Mouse (Mus musculus) limb, embryonic 10.5 days (tissue): ENCODE results near the gene Kirrel2. TPM values are rescaled to one million over a fixed set of nuclear protein-coding genes. Genes with fewer than 3 reads are reported as not detected.
"Not testable (repeated sequence)": the region's sequence is repeated elsewhere in the genome, so short reads cannot be mapped to it uniquely, and the experiment has no call there.

ENCODE experiments used
- DNase-seq: peaks from one replicate; pipeline ENCODE4 v3.0.0-alpha.2; 2017; ENCODE audit warnings: low spot score
- H3K27ac ChIP-seq: fragments of 300-500 bp; sonication (generic); 2 replicates; pipeline ENCODE4 v1.5.1; 2016; ENCODE audit warnings: mild to moderate bottlenecking
- H3K27me3 ChIP-seq: fragments of 300-500 bp; sonication (generic); 2 replicates; pipeline ENCODE4 v1.6.1; 2016; ENCODE audit warnings: low read depth, mild to moderate bottlenecking; ENCODE audit not compliant: poor library complexity, severe bottlenecking
- H3K36me3 ChIP-seq: fragments of 300-500 bp; sonication (generic); 2 replicates; pipeline ENCODE4 v1.6.1; 2016; ENCODE audit warnings: mild to moderate bottlenecking, moderate library complexity
- H3K4me1 ChIP-seq: fragments of 300-500 bp; sonication (generic); 2 replicates; pipeline ENCODE4 v1.6.1; 2016
- H3K4me3 ChIP-seq: fragments of 300-500 bp; sonication (generic); 2 replicates; pipeline ENCODE4 v1.5.1; 2016; ENCODE audit warnings: mild to moderate bottlenecking, moderate library complexity
- H3K9me3 ChIP-seq: fragments of 300-500 bp; sonication (generic); replicated peaks from 2 replicates; pipeline ENCODE4 v1.6.1; 2016; ENCODE audit warnings: mild to moderate bottlenecking
- WGBS: fragments of 180-500 bp; shearing (Covaris S2); methylation state at CpG from one replicate; pipeline ENCODE4 v1.1.7; 2016; 5-methylcytosine and 5-hydroxymethylcytosine counted together
- polyA plus RNA-seq: library from polyadenylated mRNA; unstranded; fragments of >200 nt; fragmentation: Nextera tagmentation; extraction: Ambion mirVana; gene quantifications from 2 replicates; pipeline ENCODE4 v1.2.1, GENCODE M21; 2016

Kirrel2 gene
- not detected in 2 replicates for polyA plus RNA-seq

GRCm38 (mm10) chr7:30457629-30458330, at the start of gene Kirrel2, which contains the start of gene Nphs1:
Gene Kirrel2, minus strand, starts transcription at chr7:30457690.
Gene Nphs1, plus strand, starts transcription at chr7:30458315.
- Histone ChIP-seq H3K4me1 (peaks cover 21% of the 10 kb centered on the region), H3K27me3 (peaks cover 100% of the 10 kb centered on the region), H3K9me3 (no peaks in the 10 kb centered on the region), H3K36me3 (no peaks in the 10 kb centered on the region), H3K27ac (no peak within 1 kb of the TSS), H3K4me3 (no peak within 1 kb of the TSS; the same call in 1 of the 2 replicates)
- 4% methylated on average over 16 of the region's 16 CpGs for WGBS
- DNase-seq, result no peak

GRCm38 (mm10) chr7:30501159-30501558, 43.7 kb upstream of the Kirrel2 start:
- H3K9me3 ChIP-seq, H3K4me1 ChIP-seq, DNase-seq, H3K4me3 ChIP-seq, H3K27ac ChIP-seq, H3K27me3 ChIP-seq, H3K36me3 ChIP-seq: not testable (repeated sequence)
- WGBS, result 80% methylated on average over 5 of the region's 5 CpGs

DNA sequence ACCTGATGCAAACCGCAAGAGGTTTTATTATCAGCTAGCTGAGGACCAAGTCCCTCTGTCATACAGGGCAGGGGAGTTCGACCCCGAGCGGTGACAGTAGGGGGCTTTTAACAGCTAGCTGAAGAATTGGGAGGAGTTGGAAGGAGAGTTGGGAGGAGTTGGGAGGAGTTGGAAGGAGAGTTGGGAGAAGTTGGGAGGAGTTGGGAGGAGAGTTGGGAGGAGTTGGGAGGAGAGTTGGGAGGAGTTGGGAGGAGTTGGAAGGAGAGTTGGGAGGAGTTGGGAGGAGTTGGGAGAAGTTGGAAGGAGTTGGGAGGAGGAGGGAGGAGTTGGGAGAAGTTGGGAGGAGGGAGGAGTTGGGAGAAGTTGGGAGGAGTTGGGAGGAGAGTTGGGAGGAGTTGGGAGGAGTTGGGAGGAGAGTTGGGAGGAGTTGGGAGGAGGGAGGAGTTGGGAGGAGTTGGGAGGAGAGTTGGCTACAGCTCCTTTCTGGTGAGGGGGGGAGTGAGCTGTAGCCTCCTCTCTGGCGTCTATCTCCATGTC, 38.1 kb upstream of the Kirrel2 start:
- not testable (repeated sequence) for H3K27ac ChIP-seq, H3K4me1 ChIP-seq, H3K4me3 ChIP-seq, H3K36me3 ChIP-seq, DNase-seq, H3K9me3 ChIP-seq
- WGBS, result 65% methylated on average over 5 of the region's 5 CpGs
- H3K27me3 ChIP-seq, result peaks cover 11% of the 10 kb centered on the region; the same call in 1 of the 2 replicates

DNA sequence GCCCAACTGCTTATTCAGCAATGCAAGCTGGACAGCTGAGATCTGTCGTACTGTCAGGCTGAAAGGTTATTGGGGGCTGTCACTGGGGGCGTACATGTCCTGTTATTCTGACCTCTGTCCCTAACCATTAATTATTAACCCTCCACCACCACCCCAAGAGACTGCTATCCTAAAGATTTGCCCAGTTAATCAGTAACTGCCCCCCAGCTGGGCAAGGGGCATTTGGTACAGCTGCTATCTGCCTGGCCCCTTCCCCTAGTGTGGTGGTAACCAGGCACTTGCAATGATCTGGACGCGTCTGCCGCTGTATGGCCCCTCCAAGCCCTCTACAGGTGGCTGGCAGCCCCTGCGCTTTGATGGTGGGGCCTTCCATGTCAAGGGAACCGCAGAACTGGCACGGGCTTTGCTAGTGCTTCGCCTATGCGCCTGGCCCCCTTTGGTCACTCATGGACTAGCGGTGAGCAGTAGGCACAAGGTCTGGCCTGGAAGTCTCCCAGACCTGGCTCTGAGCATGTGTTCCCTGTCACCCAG, 36.0 kb upstream of the Kirrel2 start, which contains the start of gene Prodh2:
Gene Prodh2, plus strand, starts transcription at position 222 of the 531 bp plus-strand sequence.
- no peaks in the 10 kb centered on the region for H3K9me3 ChIP-seq
- H3K4me1 ChIP-seq, result no peaks in the 10 kb centered on the region
- DNase-seq, result peak; percentile 24
- WGBS, result 63% methylated on average over 11 of the region's 11 CpGs
- H3K4me3 ChIP-seq, result no peak within 1 kb of the TSS
- H3K27me3 ChIP-seq, result peaks cover 14% of the 10 kb centered on the region; the same call in 1 of the 2 replicates
- H3K27ac ChIP-seq, result no peak within 1 kb of the TSS
- no peaks in the 10 kb centered on the region for H3K36me3 ChIP-seq

GRCm38 (mm10) chr7:30492765-30493164, 35.3 kb upstream of the Kirrel2 start:
- DNase-seq, result peak; percentile 80
- 21% methylated on average over 4 of the region's 4 CpGs for WGBS
- Histone ChIP-seq H3K36me3 (no peaks in the 10 kb centered on the region), H3K9me3 (no peaks in the 10 kb centered on the region), H3K4me3 (no peak overlapping the region), H3K27ac (no peak overlapping the region), H3K4me1 (no peaks in the 10 kb centered on the region), H3K27me3 (peaks cover 14% of the 10 kb centered on the region; the same call in 1 of the 2 replicates)

DNA sequence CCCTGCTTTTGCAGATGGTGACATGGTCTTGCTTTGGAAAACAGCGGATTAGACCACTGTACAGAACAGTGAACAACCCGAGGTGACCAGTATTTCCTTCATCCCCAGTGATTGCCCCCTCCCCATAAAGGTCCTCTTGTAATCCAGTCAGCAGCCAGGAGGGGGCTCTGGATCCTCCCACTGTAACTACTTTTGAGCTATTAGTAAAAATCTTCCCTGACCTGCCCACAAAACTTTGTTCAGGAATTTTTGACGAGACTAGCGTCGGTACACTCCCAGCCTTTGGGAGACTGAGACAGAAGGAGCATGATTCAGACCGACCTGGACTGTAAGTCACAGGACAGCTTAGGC, 33.4 kb upstream of the Kirrel2 start:
- Histone ChIP-seq H3K4me3 (no peak overlapping the region), H3K27ac (no peak overlapping the region), H3K27me3 (peaks cover 14% of the 10 kb centered on the region; the same call in 1 of the 2 replicates), H3K9me3 (no peaks in the 10 kb centered on the region), H3K4me1 (no peaks in the 10 kb centered on the region), H3K36me3 (no peaks in the 10 kb centered on the region)
- DNase-seq, result no peak
- 19% methylated on average over 6 of the region's 6 CpGs for WGBS

DNA sequence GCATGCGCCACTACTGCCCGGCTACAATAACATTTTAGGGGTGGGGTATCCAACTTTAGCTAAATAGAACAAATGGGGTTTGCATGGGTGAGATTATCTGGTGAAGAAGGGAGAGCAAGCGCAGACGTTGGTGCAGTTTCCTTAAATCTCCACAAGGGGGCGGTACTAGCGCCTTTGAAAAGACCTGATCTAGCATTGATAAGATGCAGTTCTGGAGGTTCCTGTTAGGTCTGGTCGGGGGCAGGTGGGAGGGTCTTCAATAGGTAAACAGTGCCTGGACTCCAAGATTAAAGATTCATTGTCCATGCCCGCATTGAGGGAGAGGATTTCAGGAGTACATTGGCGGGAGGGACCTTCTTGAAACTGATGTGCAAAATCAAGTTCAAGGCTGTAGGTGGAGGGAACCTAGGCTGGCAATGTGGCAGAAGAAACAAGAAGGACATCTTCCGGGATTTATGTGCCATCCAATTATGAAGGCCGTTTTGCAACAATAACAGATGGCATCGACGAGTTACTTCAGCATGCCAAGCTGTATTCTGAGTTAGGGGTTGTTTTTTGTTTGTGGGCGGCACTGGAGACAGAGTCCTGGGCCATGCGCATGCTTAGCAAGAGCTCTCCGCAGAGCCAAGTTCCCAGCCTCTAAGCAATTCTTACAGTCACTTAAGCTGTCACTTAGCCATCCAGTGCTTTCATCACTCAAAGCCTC, 32.9 kb upstream of the Kirrel2 start:
- peak; percentile 48 for DNase-seq
- 35% methylated on average over 16 of the region's 16 CpGs for WGBS
- H3K36me3 ChIP-seq, result no peaks in the 10 kb centered on the region
- no peaks in the 10 kb centered on the region for H3K9me3 ChIP-seq
- H3K4me3 ChIP-seq, result no peak overlapping the region
- no peak overlapping the region for H3K27ac ChIP-seq
- no peaks in the 10 kb centered on the region for H3K4me1 ChIP-seq
- H3K27me3 ChIP-seq, result peaks cover 14% of the 10 kb centered on the region; the same call in 1 of the 2 replicates

- Histone ChIP-seq H3K27ac (no peak overlapping the region), H3K9me3 (no peaks in the 10 kb centered on the region), H3K4me3 (no peak overlapping the region), H3K27me3 (peaks cover 7% of the 10 kb centered on the region; the same call in 1 of the 2 replicates), H3K4me1 (no peaks in the 10 kb centered on the region), H3K36me3 (no peaks in the 10 kb centered on the region)
- WGBS, result 19% methylated on average over 8 of the region's 8 CpGs
- peak; percentile 80 for DNase-seq
Measured at GRCm38 (mm10) chr7:30484250-30484649, 26.8 kb upstream of the Kirrel2 start.

- no peak for DNase-seq
- 9% methylated on average over 31 of the region's 32 CpGs for WGBS
- Histone ChIP-seq H3K27me3 (peaks cover 14% of the 10 kb centered on the region; the same call in 1 of the 2 replicates), H3K4me3 (peak overlapping the region; percentile 36), H3K4me1 (peaks cover 10% of the 10 kb centered on the region; the same call in 1 of the 2 replicates), H3K36me3 (no peaks in the 10 kb centered on the region), H3K27ac (no peak overlapping the region), H3K9me3 (no peaks in the 10 kb centered on the region)
Measured at GRCm38 (mm10) chr7:30477415-30478381, 20.2 kb upstream of the Kirrel2 start.

DNA sequence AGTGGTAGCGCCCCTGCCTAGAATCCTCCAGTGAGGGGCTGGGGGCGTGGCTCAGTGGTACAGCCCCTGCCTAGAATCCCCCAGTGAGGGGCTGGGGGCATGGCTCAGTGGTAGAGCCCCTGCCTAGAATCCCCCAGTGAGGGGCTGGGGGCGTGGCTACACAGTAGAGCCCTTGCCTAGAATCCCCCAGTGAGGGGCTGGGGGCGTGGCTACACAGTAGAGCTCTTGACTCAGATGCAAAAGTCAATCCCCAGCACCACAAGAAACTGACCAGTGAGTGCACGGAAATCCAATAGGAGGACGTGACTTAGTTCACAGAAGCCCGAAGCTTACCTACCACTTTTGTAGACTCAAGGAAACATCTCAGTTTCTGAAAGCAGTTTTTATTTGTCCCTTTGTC, 18.6 kb upstream of the Kirrel2 start:
- not testable (repeated sequence) for H3K9me3 ChIP-seq, H3K4me3 ChIP-seq, H3K27ac ChIP-seq, H3K36me3 ChIP-seq, DNase-seq
- Histone ChIP-seq H3K4me1 (peaks cover 10% of the 10 kb centered on the region; the same call in 1 of the 2 replicates), H3K27me3 (peaks cover 14% of the 10 kb centered on the region; the same call in 1 of the 2 replicates)
- WGBS, result 92% methylated on average over 7 of the region's 7 CpGs

GRCm38 (mm10) chr7:30474999-30475398, 17.5 kb upstream of the Kirrel2 start:
- no peak for DNase-seq
- 75% methylated on average over 4 of the region's 4 CpGs for WGBS
- Histone ChIP-seq H3K36me3 (no peaks in the 10 kb centered on the region), H3K9me3 (no peaks in the 10 kb centered on the region), H3K27me3 (peaks cover 14% of the 10 kb centered on the region; the same call in 1 of the 2 replicates), H3K27ac (no peak overlapping the region), H3K4me1 (peaks cover 10% of the 10 kb centered on the region; the same call in 1 of the 2 replicates), H3K4me3 (no peak overlapping the region)

GRCm38 (mm10) chr7:30472411-30472810, 14.9 kb upstream of the Kirrel2 start:
- DNase-seq, result peak; percentile 50

More at GRCm38 (mm10) chr7:30472411-30472810, 14.9 kb upstream of the Kirrel2 start:
- H3K27me3 ChIP-seq, result peaks cover 21% of the 10 kb centered on the region
- H3K27ac ChIP-seq, result no peak overlapping the region
- no peak overlapping the region for H3K4me3 ChIP-seq
- no peaks in the 10 kb centered on the region for H3K9me3 ChIP-seq
- no peaks in the 10 kb centered on the region for H3K36me3 ChIP-seq
- WGBS, result 44% methylated on average over 5 of the region's 5 CpGs
- peaks cover 5% of the 10 kb centered on the region for H3K4me1 ChIP-seq
